Mouse (Mus musculus) C2C12 (cell line): ENCODE data around the gene Scd4. TPM values are rescaled to one million over a fixed set of nuclear protein-coding genes. Genes with fewer than 3 reads are reported as not detected.

Experiments used
- H3K27me3 ChIP-seq: one replicate; pipeline ENCODE4 v1.6.1; 2011; ENCODE audit not compliant: control insufficient read depth, insufficient read depth, insufficient read length
- H3K36me3 ChIP-seq: one replicate; pipeline ENCODE4 v1.6.1; 2011; ENCODE audit not compliant: control insufficient read depth, insufficient read depth
- H3K4me3 ChIP-seq: one replicate; pipeline ENCODE4 v1.5.1; 2011; ENCODE audit warnings: mild to moderate bottlenecking, control low read depth; ENCODE audit not compliant: poor library complexity, insufficient read depth, severe bottlenecking
- H3K79me2 ChIP-seq: one replicate; pipeline ENCODE4 v1.6.1; 2011; ENCODE audit not compliant: control insufficient read depth, insufficient read depth
- H3K79me3 ChIP-seq: one replicate; pipeline ENCODE4 v1.6.1; 2011; ENCODE audit warnings: low read depth, control low read depth
- H3ac ChIP-seq: one replicate; pipeline ENCODE3; 2011; ENCODE audit warnings: low read depth; ENCODE audit not compliant: control insufficient read depth, insufficient read length
- CEBPB ChIP-seq: IDR thresholded peaks from one replicate; pipeline ENCODE4 v1.6.1; 2011; ENCODE audit warnings: low read depth, mild to moderate bottlenecking, control low read depth, moderate library complexity
- CTCF ChIP-seq: IDR thresholded peaks from one replicate; pipeline ENCODE4 v1.5.1; 2011; ENCODE audit not compliant: control insufficient read depth, insufficient read depth, insufficient read length
- FOSL1 ChIP-seq: IDR thresholded peaks from one replicate; pipeline ENCODE4 v1.8.0; 2011; ENCODE audit warnings: mild to moderate bottlenecking, low read length; ENCODE audit not compliant: poor library complexity, insufficient read depth, severe bottlenecking
- MAX ChIP-seq: IDR thresholded peaks from one replicate; pipeline ENCODE4 v1.6.1; 2011; ENCODE audit warnings: mild to moderate bottlenecking, control low read depth
- MYOD1 ChIP-seq: IDR thresholded peaks from one replicate; pipeline ENCODE4 v1.6.1; 2011; ENCODE audit warnings: low read depth; ENCODE audit not compliant: control insufficient read depth, insufficient read length
- MYOG ChIP-seq: IDR thresholded peaks from one replicate; pipeline ENCODE4 v1.6.1; 2011; ENCODE audit not compliant: control insufficient read depth, insufficient read length; ENCODE audit errors: extremely low read depth
- USF1 ChIP-seq: IDR thresholded peaks from one replicate; pipeline ENCODE4 v1.6.1; 2011; ENCODE audit warnings: low read depth, mild to moderate bottlenecking, control low read depth, moderate library complexity
- microRNA-seq: library from miRNA; unstranded; fragments of <30 nt; microRNA quantifications from one replicate; pipeline ENCODE4, GENCODE M21; 2019; ENCODE audit warnings: borderline microRNAs expressed
- polyA plus RNA-seq: library from polyadenylated mRNA; unstranded; fragments of >200 nt; fragmentation: generic; extraction: Trizol; gene quantifications from one replicate; pipeline ENCODE4 v1.2.1, GENCODE M21; 2012; ENCODE audit warnings: missing spikeins

Scd4 gene
- polyA plus RNA-seq, 1 experiment = 0.05 TPM

DNA sequence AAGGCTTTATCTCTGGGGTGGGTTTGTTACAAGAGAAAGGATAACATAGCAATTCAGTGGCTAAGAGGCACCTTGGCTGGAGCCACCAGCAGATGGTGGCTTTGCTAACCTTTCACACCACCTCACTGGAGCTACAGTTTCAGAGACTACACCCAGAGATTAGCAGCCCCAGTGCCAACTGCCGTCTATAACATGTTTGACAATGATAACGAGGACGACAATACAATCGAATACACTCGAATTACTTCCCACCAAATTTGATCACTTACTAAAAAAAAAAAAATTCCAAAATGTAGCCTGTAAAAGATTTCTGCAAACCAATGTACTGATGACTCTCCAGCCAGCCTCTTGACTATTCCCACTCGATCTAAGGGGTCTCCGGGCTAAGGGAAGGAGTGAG, 62.1 kb downstream of the Scd4 start:
- TF ChIP-seq FOSL1 = no peak
- no peak for TF ChIP-seq USF1
- no peak for TF ChIP-seq MYOD1
- TF ChIP-seq MYOG = no peak
- no peak for TF ChIP-seq MAX
- TF ChIP-seq CEBPB = no peak
- no peak for TF ChIP-seq CTCF

More for the DNA sequence above, 62.1 kb downstream of the Scd4 start:
- Histone ChIP-seq H3K36me3 (peaks cover 54% of the 10 kb centered on the region), H3K4me3 (no peak overlapping the region), H3ac (no peak overlapping the region), H3K79me2 (no peaks in the 10 kb centered on the region), H3K79me3 (no peaks in the 10 kb centered on the region), H3K27me3 (no peaks in the 10 kb centered on the region)

Small RNA genes lying within 50 kb of the gene (microRNA-seq; reads per million reads assigned to microRNA genes)
- 0.88 reads per million, percentile 19 among the genes with 10 or more reads in this experiment for gene Mir5114

Other genes with a start within 250 kb of the Scd4 start
- 9.7 TPM for gene Chuk, start 225.6 kb upstream of the Scd4 start, polyA plus RNA-seq
- gene Cwf19l1, start 197.2 kb upstream of the Scd4 start, polyA plus RNA-seq = 16.5 TPM
- gene Bloc1s2, start 186.6 kb upstream of the Scd4 start, polyA plus RNA-seq = 70.4 TPM
- gene Pkd2l1, start 140.7 kb upstream of the Scd4 start, polyA plus RNA-seq = not detected
- 0.06 TPM for gene Scd3, start 129.8 kb upstream of the Scd4 start, polyA plus RNA-seq
- 144 TPM for gene Scd2, start 39.4 kb upstream of the Scd4 start, polyA plus RNA-seq
- 47.1 TPM for gene Scd1, start 74.8 kb downstream of the Scd4 start, polyA plus RNA-seq
- not detected for gene Wnt8b, start 160.4 kb downstream of the Scd4 start, polyA plus RNA-seq
- gene Sec31b, start 212.8 kb downstream of the Scd4 start, polyA plus RNA-seq = 0.01 TPM
- gene Gm20538, start 219.7 kb downstream of the Scd4 start, polyA plus RNA-seq = not detected
- 473 TPM for gene Ndufb8, start 222.3 kb downstream of the Scd4 start, polyA plus RNA-seq
- gene Hif1an, start 229.8 kb downstream of the Scd4 start, polyA plus RNA-seq = 13.5 TPM